Mouse (Mus musculus): ENCODE data around the gene Lrrc27. TPM values are rescaled to one million over a fixed set of nuclear protein-coding genes. Genes with fewer than 3 reads are reported as not detected.

The Lrrc27 gene
- polyA plus RNA-seq, 1 experiment: 3.3 TPM

DNA sequence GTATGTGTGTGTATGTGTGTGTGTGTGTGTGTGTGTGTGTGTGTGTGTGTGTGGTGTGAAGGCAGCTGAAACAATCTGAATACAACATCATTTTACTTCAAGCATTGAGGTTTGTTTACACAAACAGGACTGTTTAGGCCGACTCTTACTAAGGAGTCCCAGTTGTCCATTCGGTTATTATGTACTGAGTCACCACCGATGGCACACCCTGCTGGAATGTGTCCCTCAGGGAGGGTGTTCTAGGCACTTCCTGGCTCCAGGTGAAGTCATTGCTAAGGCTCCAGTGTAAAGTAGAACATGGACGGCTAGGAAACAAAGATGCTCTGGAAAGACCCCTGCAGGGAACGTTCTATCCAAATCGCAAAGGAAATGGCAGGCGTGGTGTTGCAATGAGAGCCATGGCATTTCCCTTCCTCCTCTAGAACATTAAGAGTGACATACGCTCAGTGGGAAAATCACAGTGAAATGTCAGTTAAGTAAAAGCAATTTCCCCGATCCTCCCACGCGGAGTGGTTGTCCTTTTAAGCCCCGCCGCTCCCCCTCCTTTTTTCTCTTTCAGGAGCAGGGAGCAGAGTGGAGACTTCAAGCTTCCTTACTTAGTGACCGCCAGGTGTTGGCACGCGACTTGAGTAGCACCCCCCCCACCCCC, 72.6 kb downstream of the Lrrc27 start:
- Histone ChIP-seq H3K4me1 (ENCODE audit: control insufficient read depth, insufficient read depth, low read length) (peaks cover 3% of the 10 kb centered on the region; the same call in 1 of the 2 replicates), H3K27me3 (replicated peaks; ENCODE audit: control insufficient read depth, insufficient read depth, low read length) (no peaks in the 10 kb centered on the region), H3K27ac (ENCODE audit: insufficient read depth, low read depth, low read length) (no peak overlapping the region), H3K36me3 (ENCODE audit: control insufficient read depth, insufficient read depth, low read length) (no peaks in the 10 kb centered on the region), H3K4me3 (ENCODE audit: insufficient read depth, low read depth, low read length) (no peak overlapping the region)
- 53% methylated on average over 16 of the region's 16 CpGs for whole genome bisulfite sequencing
- no peak for DNase-seq
- TF ChIP-seq CTCF (conservative IDR thresholded peaks at IDR 0.05; ENCODE audit: insufficient read depth, insufficient read length, low read depth, low read length): no peak
- TF ChIP-seq POLR2A (IDR thresholded peaks at IDR 0.05; ENCODE audit: low read depth, low read length): no peak

DNA sequence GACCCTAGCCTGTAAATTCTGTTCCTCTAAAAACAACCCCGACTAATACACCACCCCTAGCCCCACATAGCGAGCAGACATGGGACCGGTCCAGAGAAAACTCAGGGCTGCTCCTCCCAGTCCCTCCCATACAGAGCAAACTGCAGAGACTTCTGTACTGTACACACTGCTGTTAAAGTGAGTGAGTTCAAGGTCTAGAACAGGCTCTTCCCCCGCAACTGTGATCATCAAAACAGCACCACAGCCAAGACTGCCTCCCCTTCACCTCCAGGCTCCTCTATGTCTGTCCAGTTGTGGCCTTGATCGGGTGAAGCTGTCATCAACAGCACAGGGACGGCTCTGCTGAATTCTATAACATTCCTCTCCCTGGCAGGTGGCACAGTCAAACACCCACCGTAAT, 75.8 kb downstream of the Lrrc27 start:
- TF ChIP-seq CTCF (conservative IDR thresholded peaks at IDR 0.05; ENCODE audit: insufficient read depth, insufficient read length, low read depth, low read length) (no peak), POLR2A (IDR thresholded peaks at IDR 0.05; ENCODE audit: low read depth, low read length) (no peak)
- 80% methylated on average over 7 of the region's 7 CpGs for WGBS
- Histone ChIP-seq H3K27ac (ENCODE audit: insufficient read depth, low read depth, low read length) (no peak overlapping the region), H3K27me3 (replicated peaks; ENCODE audit: control insufficient read depth, insufficient read depth, low read length) (no peaks in the 10 kb centered on the region), H3K36me3 (ENCODE audit: control insufficient read depth, insufficient read depth, low read length) (no peaks in the 10 kb centered on the region), H3K4me3 (ENCODE audit: insufficient read depth, low read depth, low read length) (no peak overlapping the region), H3K4me1 (ENCODE audit: control insufficient read depth, insufficient read depth, low read length) (no peaks in the 10 kb centered on the region)
- DNase-seq: no peak

Other genes with a start within 250 kb of the Lrrc27 start
- 0.23 and 0.25 TPM in 2 replicates for gene Dpysl4, start 127.0 kb upstream of the Lrrc27 start, polyA plus RNA-seq (2012; rRNA removed)
- gene Stk32c, start 319 bp downstream of the Lrrc27 start, polyA plus RNA-seq (2012; rRNA removed): 3.1 and 3.2 TPM in 2 replicates
- gene Pwwp2b, start 35.5 kb downstream of the Lrrc27 start, polyA plus RNA-seq (2012; rRNA removed): 7.9 and 8.0 TPM in 2 replicates
- gene Inpp5a, start 176.1 kb downstream of the Lrrc27 start, polyA plus RNA-seq (2012; rRNA removed): 25.1 and 27.5 TPM in 2 replicates

Measured in kidney, adult 2 months (tissue).